Mouse (Mus musculus) induced T-regulatory cell, adult 2 months (primary cell): ENCODE results near the gene Jade1.

Experiments
- DNase-seq: peaks from one replicate; pipeline ENCODE4 v3.0.0-alpha.2; 2012; ENCODE audit warnings: low read depth

Gene Jade1

GRCm38 (mm10) chr3:41599806-41600589, 44.5 kb downstream of the Jade1 start:
- peak; percentile 57 for DNase-seq

GRCm38 (mm10) chr3:41601226-41602020, 45.9 kb downstream of the Jade1 start:
- no peak for DNase-seq

- DNase-seq, result no peak
These were observed 47.4 kb downstream of the Jade1 start for GRCm38 (mm10) chr3:41602933-41603332.

GRCm38 (mm10) chr3:41603470-41604019, 48.0 kb downstream of the Jade1 start:
- DNase-seq, result no peak

- peak; percentile 29 for DNase-seq
These were observed 49.2 kb downstream of the Jade1 start for GRCm38 (mm10) chr3:41604629-41605321.

GRCm38 (mm10) chr3:41605601-41606329, 50.2 kb downstream of the Jade1 start:
- DNase-seq, result no peak

- peak; percentile 20 for DNase-seq
These were observed 50.8 kb downstream of the Jade1 start for GRCm38 (mm10) chr3:41606330-41606664.

GRCm38 (mm10) chr3:41607050-41607449, 51.5 kb downstream of the Jade1 start:
- DNase-seq, result no peak

GRCm38 (mm10) chr3:41607467-41607866, 51.9 kb downstream of the Jade1 start:
- DNase-seq, result no peak

- DNase-seq, result no peak
These were observed 53.5 kb downstream of the Jade1 start for GRCm38 (mm10) chr3:41609071-41609470.

GRCm38 (mm10) chr3:41612211-41612610, 56.7 kb downstream of the Jade1 start:
- DNase-seq, result peak; percentile 26

GRCm38 (mm10) chr3:41613706-41614105, 58.2 kb downstream of the Jade1 start:
- DNase-seq, result no peak

- DNase-seq, result no peak
These were observed 58.9 kb downstream of the Jade1 start for GRCm38 (mm10) chr3:41614230-41614985.

- no peak for DNase-seq
These were observed 62.5 kb downstream of the Jade1 start for GRCm38 (mm10) chr3:41618036-41618435.

- no peak for DNase-seq
These were observed 63.0 kb downstream of the Jade1 start for GRCm38 (mm10) chr3:41618488-41618887.

- DNase-seq, result no peak
These were observed 65.4 kb downstream of the Jade1 start for GRCm38 (mm10) chr3:41620971-41621370.

GRCm38 (mm10) chr3:41655642-41656041, 100.1 kb downstream of the Jade1 start:
- peak; percentile 6 for DNase-seq
